Mouse (Mus musculus) megakaryocyte, embryonic 14.5 days (primary cell): ENCODE measurements at regions not wholly inside any gene's neighbourhood (a gene's known extent, or its start where the extent isn't known, plus 50 kb on each side); places are given as distances from the start of the nearest gene placed in this dataset.

Experiments used
- FLI1 ChIP-seq: IDR thresholded peaks from 2 replicates; pipeline ENCODE4 v1.6.1; 2012; ENCODE audit warnings: low read length, inconsistent platforms, mixed read lengths
- GATA1 ChIP-seq: IDR thresholded peaks from 3 replicates; pipeline ENCODE4 v1.6.1; 2012; ENCODE audit warnings: mixed read lengths, low read length, inconsistent platforms, borderline replicate concordance

- TF ChIP-seq GATA1 (no peak), FLI1 (no peak)
Observed at GRCm38 (mm10) chr8:90166639-90167038, 181.5 kb downstream of the Tox3 start.
